Mouse (Mus musculus) splenic B cell, adult 2 months (primary cell): ENCODE measurements around the gene 4930507D05Rik.
A peak's percentile ranks its signal among the peaks of the same experiment; 100 is the strongest.

ENCODE experiments used
- DNase-seq: peaks from one replicate; pipeline ENCODE4 v3.0.0-alpha.2; 2011; ENCODE audit warnings: low read depth, low spot score
- H3K27me3 ChIP-seq: 2 replicates; pipeline ENCODE4 v1.6.1; 2012; ENCODE audit warnings: mild to moderate bottlenecking, low read length, moderate library complexity, mixed read lengths; ENCODE audit not compliant: control insufficient read depth, poor library complexity, insufficient read depth, severe bottlenecking
- H3K36me3 ChIP-seq: 2 replicates; pipeline ENCODE4 v1.6.1; 2012; ENCODE audit warnings: mild to moderate bottlenecking, low read length, moderate library complexity, mixed read lengths; ENCODE audit not compliant: control insufficient read depth, poor library complexity, insufficient read depth, severe bottlenecking

The 4930507D05Rik gene

GRCm38 (mm10) chr10:62449364-62450279 lies at the start of gene 4930507D05Rik, which contains the start of gene Supv3l1:
TSS of gene 4930507D05Rik (plus strand) at chr10:62449489.
TSS of gene Supv3l1 (minus strand) at chr10:62449738.
- no peaks in the 10 kb centered on the region for H3K27me3 ChIP-seq
- DNase-seq: peak; percentile 92
- H3K36me3 ChIP-seq: peaks cover 4% of the 10 kb centered on the region

- Histone ChIP-seq H3K27me3 (no peaks in the 10 kb centered on the region), H3K36me3 (no peaks in the 10 kb centered on the region)
- no peak for DNase-seq
These were observed 47.6 kb upstream of the 4930507D05Rik start for GRCm38 (mm10) chr10:62401641-62402111.

GRCm38 (mm10) chr10:62404901-62405300 lies 44.4 kb upstream of the 4930507D05Rik start:
- DNase-seq: no peak
- Histone ChIP-seq H3K36me3 (no peaks in the 10 kb centered on the region), H3K27me3 (peaks cover 2% of the 10 kb centered on the region; the same call in 1 of the 2 replicates)

GRCm38 (mm10) chr10:62410943-62411342 lies 38.3 kb upstream of the 4930507D05Rik start:
- DNase-seq: peak; percentile 72
- Histone ChIP-seq H3K36me3 (no peaks in the 10 kb centered on the region), H3K27me3 (peaks cover 2% of the 10 kb centered on the region; the same call in 1 of the 2 replicates)

- no peak for DNase-seq
- Histone ChIP-seq H3K27me3 (peaks cover 2% of the 10 kb centered on the region; the same call in 1 of the 2 replicates), H3K36me3 (no peaks in the 10 kb centered on the region)
These were observed 37.6 kb upstream of the 4930507D05Rik start for GRCm38 (mm10) chr10:62411431-62412410.

GRCm38 (mm10) chr10:62412906-62413605 lies 36.2 kb upstream of the 4930507D05Rik start:
- H3K27me3 ChIP-seq: no peaks in the 10 kb centered on the region
- DNase-seq: no peak
- no peaks in the 10 kb centered on the region for H3K36me3 ChIP-seq

GRCm38 (mm10) chr10:62413606-62413982 lies 35.7 kb upstream of the 4930507D05Rik start:
- DNase-seq: no peak
- Histone ChIP-seq H3K27me3 (no peaks in the 10 kb centered on the region), H3K36me3 (no peaks in the 10 kb centered on the region)

- DNase-seq: no peak
- no peaks in the 10 kb centered on the region for H3K27me3 ChIP-seq
- H3K36me3 ChIP-seq: no peaks in the 10 kb centered on the region
These were observed 30.4 kb upstream of the 4930507D05Rik start for GRCm38 (mm10) chr10:62418831-62419356.

- no peaks in the 10 kb centered on the region for H3K27me3 ChIP-seq
- DNase-seq: no peak
- H3K36me3 ChIP-seq: no peaks in the 10 kb centered on the region
These were observed 29.9 kb upstream of the 4930507D05Rik start for GRCm38 (mm10) chr10:62419422-62419821.

GRCm38 (mm10) chr10:62420399-62420798 lies 28.9 kb upstream of the 4930507D05Rik start:
- DNase-seq: no peak
- Histone ChIP-seq H3K27me3 (no peaks in the 10 kb centered on the region), H3K36me3 (no peaks in the 10 kb centered on the region)

- no peak for DNase-seq
- no peaks in the 10 kb centered on the region for H3K27me3 ChIP-seq
- no peaks in the 10 kb centered on the region for H3K36me3 ChIP-seq
These were observed 28.2 kb upstream of the 4930507D05Rik start for GRCm38 (mm10) chr10:62421127-62421526.

GRCm38 (mm10) chr10:62422255-62422654 lies 27.0 kb upstream of the 4930507D05Rik start, which contains the start of gene Hkdc1:
TSS of gene Hkdc1 (minus strand) at chr10:62422491.
- Histone ChIP-seq H3K27me3 (no peaks in the 10 kb centered on the region), H3K36me3 (no peaks in the 10 kb centered on the region)
- no peak for DNase-seq

- Histone ChIP-seq H3K36me3 (no peaks in the 10 kb centered on the region; the same call in 1 of the 2 replicates), H3K27me3 (no peaks in the 10 kb centered on the region)
- DNase-seq: no peak
These were observed 24.0 kb upstream of the 4930507D05Rik start for GRCm38 (mm10) chr10:62425081-62425871.
